Mouse (Mus musculus) bone marrow macrophage, adult 2 months (primary cell): ENCODE measurements around the gene Tcfl5. TPM values are rescaled to one million over a fixed set of nuclear protein-coding genes. Genes with fewer than 3 reads are reported as not detected.

Experiments
- H3K27ac ChIP-seq: 2 replicates; pipeline ENCODE4 v1.5.1; 2012; ENCODE audit warnings: low read depth, low read length; ENCODE audit not compliant: insufficient read depth
- H3K4me1 ChIP-seq: 2 replicates; pipeline ENCODE4 v1.6.1; 2012; ENCODE audit warnings: low read length; ENCODE audit not compliant: control insufficient read depth, insufficient read depth
- H3K4me3 ChIP-seq: 2 replicates; pipeline ENCODE4 v1.5.1; 2012; ENCODE audit warnings: mild to moderate bottlenecking, low read length, moderate library complexity; ENCODE audit not compliant: insufficient read depth
- CTCF ChIP-seq: IDR thresholded peaks from 2 replicates; pipeline ENCODE4 v1.5.1; 2012; ENCODE audit warnings: low read depth, mild to moderate bottlenecking, low read length, moderate library complexity
- POLR2A ChIP-seq: IDR thresholded peaks from 2 replicates; pipeline ENCODE4 v1.6.1; 2012; ENCODE audit warnings: mild to moderate bottlenecking, low read depth, low read length, borderline replicate concordance
- polyA plus RNA-seq: library from polyadenylated mRNA; stranded (reverse); fragments of >200 nt; gene quantifications from 2 replicates; pipeline ENCODE4 v1.2.4, GENCODE M21; 2012; ENCODE audit not compliant: missing spikeins, insufficient read depth, insufficient read length

The Tcfl5 gene
- not detected in 2 replicates for polyA plus RNA-seq

DNA sequence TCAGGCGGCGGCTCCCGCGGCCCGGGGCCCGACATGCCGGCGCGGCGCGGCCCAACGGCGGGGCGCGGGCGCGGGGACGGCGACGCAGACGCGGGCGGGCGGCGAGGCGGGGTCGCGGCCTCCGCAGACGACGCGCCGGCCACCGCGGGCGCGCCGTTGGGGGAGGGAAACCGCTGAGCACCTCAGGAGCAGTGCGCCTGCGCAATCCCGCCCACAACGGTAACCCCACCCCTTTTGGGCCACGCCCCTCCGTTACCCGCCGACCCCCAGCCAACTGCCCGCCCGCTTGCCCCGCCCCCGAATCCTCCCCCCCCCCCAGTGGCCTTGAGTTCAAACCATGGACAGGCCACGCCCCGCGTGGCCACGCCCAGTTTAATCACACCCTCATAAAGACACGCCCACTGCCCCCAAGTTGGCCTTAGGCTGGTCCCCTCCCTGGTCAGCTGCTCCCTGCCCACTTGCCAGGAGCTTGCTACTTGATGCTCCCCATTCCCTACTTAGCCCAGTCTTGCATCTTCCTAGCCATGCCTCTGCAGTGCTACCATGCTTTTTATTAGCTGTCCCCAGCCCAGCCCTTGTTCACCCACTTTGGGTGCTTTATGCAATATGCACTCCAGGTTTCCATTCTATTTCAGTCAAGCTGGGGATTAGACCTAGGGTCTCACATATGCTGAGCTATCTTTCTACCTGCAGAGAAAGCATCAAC, at the start of gene Tcfl5:
Gene Tcfl5, minus strand, starts transcription at position 154 of the 706 bp plus-strand sequence.
- H3K4me3 ChIP-seq = no peak within 1 kb of the TSS

DNA sequence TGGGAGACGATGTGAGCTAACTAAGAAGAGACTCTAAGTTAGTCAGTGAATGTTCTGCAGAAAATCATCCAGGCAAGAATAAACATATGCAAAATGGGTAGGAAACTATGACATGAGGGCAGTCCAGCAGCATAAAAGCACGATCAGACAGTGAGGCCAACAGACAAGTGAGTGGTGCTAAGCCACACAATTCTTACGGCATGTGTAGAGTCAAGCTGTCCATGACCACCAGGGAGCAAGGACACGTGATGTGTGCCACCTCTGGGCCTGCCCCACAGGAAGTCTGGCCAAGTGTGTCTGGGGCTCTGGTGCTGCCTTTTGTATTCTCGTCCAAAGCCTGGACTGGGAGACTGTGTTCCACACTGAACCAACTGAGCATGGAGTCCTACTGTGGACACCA, 47.3 kb upstream of the Tcfl5 start:
- TF ChIP-seq POLR2A = no peak
- TF ChIP-seq CTCF = no peak
- Histone ChIP-seq H3K27ac (no peak overlapping the region), H3K4me1 (peaks cover 31% of the 10 kb centered on the region), H3K4me3 (no peak overlapping the region)

More for the DNA sequence above, at the start of gene Tcfl5:
- Histone ChIP-seq H3K27ac (no peak within 1 kb of the TSS), H3K4me1 (no peaks in the 10 kb centered on the region)
- TF ChIP-seq CTCF = no peak
- no peak for TF ChIP-seq POLR2A

DNA sequence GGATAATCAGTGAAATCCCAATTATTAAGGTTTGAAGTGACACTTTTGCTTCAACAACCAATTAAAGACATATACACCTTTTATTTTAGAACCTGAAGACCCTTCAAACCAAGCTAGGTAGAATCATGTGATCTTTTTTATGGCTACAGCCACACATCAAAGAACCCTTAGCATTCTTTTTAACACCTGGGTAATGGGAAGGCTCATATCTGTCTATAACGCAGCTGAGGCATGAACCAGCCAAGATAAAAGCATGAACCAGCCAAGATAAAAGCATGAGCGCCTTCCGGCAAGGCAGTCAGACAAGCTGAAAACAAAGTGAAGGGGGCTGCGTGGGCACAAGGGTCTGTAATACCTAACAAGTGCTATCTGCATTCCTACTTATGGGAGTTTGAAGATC, 41.5 kb upstream of the Tcfl5 start:
- 0 out of 2 replicates have a peak, but pooled peaks cover 4% of the 10 kb centered on the region for H3K4me1 ChIP-seq
- no peak overlapping the region for H3K27ac ChIP-seq
- TF ChIP-seq CTCF (no peak), POLR2A (no peak)
- no peak overlapping the region for H3K4me3 ChIP-seq

DNA sequence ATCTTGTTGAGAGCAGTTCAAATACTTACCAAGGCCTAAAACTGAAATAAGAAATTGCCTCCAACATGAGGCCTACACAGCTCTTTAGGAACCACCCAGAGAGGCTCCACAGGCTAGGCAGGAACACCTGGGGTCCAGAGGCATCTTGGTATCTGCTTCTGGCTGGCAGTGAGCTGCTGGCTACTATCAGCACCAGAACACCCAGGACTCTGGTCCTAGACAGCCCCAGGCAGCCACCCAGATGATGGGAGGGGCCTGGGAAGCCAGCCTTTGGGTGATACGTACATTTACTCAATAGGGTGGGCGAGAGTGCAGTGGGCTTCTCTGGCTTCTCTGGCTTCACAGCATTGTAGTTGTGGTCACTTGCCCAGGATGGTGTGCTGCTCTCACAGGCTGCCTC, 41.0 kb upstream of the Tcfl5 start:
- Histone ChIP-seq H3K4me3 (no peak overlapping the region), H3K27ac (no peak overlapping the region), H3K4me1 (0 out of 2 replicates have a peak, but pooled peaks cover 6% of the 10 kb centered on the region)
- TF ChIP-seq CTCF (no peak), POLR2A (no peak)

DNA sequence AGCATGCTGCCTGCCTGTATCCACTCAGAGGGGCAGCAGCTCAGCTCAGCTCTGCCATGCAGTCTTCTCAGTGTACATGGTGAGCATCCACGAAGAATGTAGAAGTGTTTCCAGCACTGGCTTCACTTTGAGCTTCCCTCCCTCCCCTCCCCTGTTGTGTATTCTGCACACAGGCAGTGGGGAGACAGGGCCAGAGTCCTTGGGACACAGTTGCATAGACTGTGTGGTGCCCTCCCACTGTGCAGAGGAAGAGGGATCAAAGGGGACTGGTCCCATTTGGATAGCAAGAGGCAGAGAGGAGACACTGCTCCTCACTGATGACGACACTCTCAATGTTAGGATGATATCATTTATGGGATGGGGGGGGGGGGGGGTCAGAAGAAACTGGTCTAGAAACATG, 38.7 kb upstream of the Tcfl5 start:
- TF ChIP-seq POLR2A (no peak), CTCF (no peak)
- H3K4me1 ChIP-seq = 0 out of 2 replicates have a peak, but pooled peaks cover 6% of the 10 kb centered on the region
- H3K4me3 ChIP-seq = no peak overlapping the region
- no peak overlapping the region for H3K27ac ChIP-seq

DNA sequence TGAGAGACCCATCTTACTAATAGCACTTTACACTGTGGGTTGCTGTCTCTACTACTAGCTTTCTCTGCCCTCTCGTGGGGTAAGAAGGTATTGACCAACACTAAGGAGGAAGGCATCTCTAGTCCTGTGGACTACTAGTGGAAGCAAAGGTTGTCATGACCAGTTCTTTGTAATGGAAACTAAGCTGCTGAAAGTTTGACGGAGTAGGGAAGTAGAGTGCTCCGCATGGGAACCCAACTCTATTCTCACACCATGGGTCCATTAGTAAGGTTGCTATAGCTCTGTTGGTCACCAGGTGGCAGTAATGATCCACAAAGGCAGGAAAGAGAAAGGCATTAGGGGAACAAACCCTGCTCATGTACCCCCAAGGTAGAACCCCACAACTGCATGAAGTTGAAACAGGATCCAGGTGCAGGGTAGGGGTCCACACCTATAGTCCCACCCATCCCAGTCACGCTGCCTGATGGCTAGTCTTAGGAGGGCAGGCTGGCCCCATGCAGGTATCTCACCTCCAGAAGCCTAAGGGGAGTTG, 36.2 kb upstream of the Tcfl5 start:
- H3K4me3 ChIP-seq = no peak overlapping the region
- 0 out of 2 replicates have a peak, but pooled peaks cover 6% of the 10 kb centered on the region for H3K4me1 ChIP-seq
- H3K27ac ChIP-seq = no peak overlapping the region
- TF ChIP-seq POLR2A (no peak), CTCF (peak; percentile 38; the same call in 1 of the 2 replicates)

DNA sequence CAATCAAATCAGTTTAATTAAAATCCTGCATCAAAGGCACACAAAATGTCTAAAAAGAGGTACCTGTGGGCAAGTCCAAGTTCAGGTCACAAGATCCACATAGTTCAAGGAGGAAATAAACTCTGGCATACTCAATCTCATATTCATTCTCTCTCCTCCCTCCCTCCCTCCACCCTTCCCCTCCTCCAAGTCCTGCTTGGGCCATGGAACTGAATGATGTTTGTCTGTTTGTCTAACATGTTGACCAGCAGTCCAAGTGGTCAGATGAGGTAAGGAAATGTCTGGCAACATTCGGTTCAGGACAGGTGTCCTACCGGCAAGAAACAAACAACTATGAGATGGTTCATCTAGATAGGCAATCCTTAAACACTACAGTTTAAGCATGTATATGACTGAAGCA, 34.2 kb upstream of the Tcfl5 start:
- H3K4me3 ChIP-seq = no peak overlapping the region
- TF ChIP-seq CTCF (no peak), POLR2A (no peak)
- H3K27ac ChIP-seq = no peak overlapping the region
- 0 out of 2 replicates have a peak, but pooled peaks cover 6% of the 10 kb centered on the region for H3K4me1 ChIP-seq

DNA sequence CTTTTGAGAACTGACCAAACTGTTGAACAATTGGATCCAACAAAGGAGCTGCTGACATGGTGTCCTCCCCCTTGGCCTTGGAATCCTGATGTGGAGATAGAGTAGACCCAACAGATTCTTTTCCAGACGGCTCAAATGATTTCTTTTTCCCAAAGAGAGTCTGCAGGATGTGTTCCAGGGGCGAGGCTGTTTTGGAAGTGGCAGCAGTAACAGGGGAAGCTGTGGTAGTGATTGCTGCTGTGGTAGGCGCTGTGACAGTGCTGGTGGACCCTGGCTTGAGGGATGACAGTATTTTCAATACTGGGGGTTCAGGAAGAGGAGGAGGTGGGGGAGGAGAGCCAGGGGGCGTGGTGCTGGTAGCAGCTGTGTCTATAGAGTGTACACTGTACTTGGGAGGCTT, 19.5 kb upstream of the Tcfl5 start:
- no peaks in the 10 kb centered on the region for H3K4me1 ChIP-seq
- TF ChIP-seq POLR2A = no peak
- no peak overlapping the region for H3K4me3 ChIP-seq
- H3K27ac ChIP-seq = no peak overlapping the region

DNA sequence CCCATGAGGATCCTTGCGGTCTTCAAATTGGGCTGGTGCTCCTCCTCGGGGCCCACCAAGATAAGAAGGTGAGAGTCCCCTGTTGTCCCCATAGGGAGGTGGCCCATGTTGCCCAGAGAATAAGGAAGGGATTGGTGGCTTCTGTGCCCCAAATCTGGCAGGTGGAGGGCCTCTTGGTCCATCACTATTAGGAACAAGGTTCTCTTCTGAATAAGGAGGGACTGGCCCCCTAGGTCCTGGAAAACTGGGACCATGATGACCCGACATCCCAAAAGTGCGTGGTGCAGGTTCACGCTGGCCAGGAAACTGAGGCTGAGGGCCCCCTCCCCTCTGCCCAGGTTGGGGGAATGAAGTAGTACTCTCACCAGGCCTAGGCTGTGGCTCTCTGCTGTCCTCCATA, 18.0 kb upstream of the Tcfl5 start:
- TF ChIP-seq CTCF (no peak), POLR2A (no peak)
- Histone ChIP-seq H3K4me1 (no peaks in the 10 kb centered on the region), H3K27ac (no peak overlapping the region), H3K4me3 (no peak overlapping the region)

DNA sequence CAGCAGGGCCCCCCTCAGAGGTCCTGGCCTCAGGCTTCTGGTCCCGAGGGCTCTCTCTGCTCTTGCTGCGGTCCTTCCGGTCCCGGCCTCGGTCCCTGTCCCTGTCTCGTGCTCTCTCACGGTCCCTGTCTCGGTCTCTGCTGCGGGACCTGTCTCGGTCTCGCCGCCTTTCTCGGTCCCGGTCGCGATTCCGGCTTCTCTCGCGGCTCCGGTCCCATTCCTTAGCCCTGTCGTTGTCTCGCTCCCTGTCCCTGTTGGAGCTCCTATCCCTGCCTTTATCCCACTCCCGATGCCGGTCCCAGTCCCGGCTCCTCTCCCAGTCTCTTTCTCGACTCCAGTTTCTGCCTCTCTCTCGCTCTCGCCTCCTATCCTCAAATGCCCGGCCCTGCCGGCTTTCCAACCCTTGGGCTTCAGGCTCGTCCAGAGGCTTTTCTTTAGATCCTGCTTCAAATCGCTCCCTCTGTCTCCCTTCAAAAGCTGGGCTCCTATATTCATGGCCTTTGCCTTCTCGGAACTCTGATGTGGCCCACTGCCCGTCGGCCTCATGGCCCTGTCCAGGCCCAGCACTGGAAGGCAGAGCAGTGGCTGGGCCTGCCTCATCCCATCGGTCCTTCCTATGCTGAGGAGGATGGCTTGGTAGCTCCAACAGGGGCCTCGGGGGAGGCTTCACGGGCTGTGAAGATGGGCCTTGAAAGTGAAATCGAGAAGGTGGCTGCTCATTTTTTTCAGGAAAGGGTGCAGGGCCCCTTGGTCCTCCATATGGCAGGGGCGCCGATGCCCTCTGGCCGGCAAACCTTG, 17.0 kb upstream of the Tcfl5 start:
- no peak overlapping the region for H3K27ac ChIP-seq
- TF ChIP-seq POLR2A (no peak), CTCF (no peak)
- no peaks in the 10 kb centered on the region for H3K4me1 ChIP-seq
- no peak overlapping the region for H3K4me3 ChIP-seq
